Mouse (Mus musculus) heart, postnatal 14 days (tissue): ENCODE data around the gene Tmed4. TPM values are rescaled to one million over a fixed set of nuclear protein-coding genes. Genes with fewer than 3 reads are reported as not detected.
"Not testable (repeated sequence)": the region's sequence is repeated elsewhere in the genome, so short reads cannot be mapped to it uniquely, and the experiment has no call there.

Source experiments
- DNase-seq, 2 experiments: peaks; one replicate each; pipeline ENCODE4 v3.0.0; 2021 to 2022
- intact Hi-C: fragments of 180-260 bp; cut with DNase I; formaldehyde crosslinking; loops from one replicate; pipeline ENCODE4 v1.15.1; 2025
- total RNA-seq, 2 experiments: library from RNA; stranded (reverse); gene quantifications; 2 replicates each; pipeline ENCODE4 v1.2.3; 2021

Gene Tmed4
- total RNA-seq, 2 experiments from 2014 or later = 72.9 to 73.5 TPM

GRCm38 (mm10) chr11:6276466-6276865, 1.8 kb upstream of the Tmed4 start:
- intact Hi-C loops = no loop called here
- no peak for DNase-seq

DNA sequence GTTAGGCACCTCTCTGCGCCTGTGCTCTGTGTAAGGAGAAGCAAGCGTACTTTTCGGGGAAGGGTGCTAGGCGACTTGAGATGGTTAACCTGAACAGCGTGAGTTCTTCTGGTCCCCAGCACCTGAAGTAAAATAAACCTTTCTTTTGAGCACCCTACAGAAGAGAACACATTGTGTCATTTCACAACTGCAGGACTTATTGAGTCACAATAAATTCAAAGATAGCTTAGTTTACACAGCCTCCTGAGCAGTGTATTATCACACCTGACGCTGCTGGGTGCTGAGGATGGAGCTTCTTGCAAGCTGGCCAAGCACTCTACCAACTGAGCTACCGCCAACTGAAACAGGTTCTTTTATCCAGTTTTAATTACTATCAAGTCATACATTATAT, 419 bp upstream of the Tmed4 start:
- DNase-seq = no peak
- intact Hi-C loops = no loop called here

DNA sequence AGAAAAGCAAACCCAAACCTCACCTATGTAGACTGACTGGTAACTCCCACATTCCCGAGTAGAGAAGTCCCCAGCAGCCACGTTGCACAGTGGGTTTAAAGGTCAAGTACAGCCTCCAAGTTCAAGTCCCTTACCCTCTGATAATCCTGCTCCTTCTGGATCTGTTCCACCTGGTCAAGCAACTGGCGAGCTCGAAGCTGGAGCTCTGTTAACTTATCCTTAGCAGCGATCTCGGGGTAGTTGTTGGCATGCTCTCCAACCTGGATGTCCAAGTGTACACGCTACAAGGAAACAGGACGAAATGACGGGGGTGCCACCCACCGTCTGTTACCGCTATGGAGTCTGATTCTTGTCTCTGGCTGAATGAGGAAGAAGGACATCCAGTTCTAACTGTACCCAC, 1.1 kb downstream of the Tmed4 start:
- no peak for DNase-seq
- intact Hi-C loops = no loop called here

- intact Hi-C loops = no loop called here
- DNase-seq = peak; percentile 90 to 91
Measured at GRCm38 (mm10) chr11:6267320-6268254, 7.1 kb downstream of the Tmed4 start, which contains the start of gene Ddx56. Gene Ddx56, minus strand, starts transcription at chr11:6267772.

DNA sequence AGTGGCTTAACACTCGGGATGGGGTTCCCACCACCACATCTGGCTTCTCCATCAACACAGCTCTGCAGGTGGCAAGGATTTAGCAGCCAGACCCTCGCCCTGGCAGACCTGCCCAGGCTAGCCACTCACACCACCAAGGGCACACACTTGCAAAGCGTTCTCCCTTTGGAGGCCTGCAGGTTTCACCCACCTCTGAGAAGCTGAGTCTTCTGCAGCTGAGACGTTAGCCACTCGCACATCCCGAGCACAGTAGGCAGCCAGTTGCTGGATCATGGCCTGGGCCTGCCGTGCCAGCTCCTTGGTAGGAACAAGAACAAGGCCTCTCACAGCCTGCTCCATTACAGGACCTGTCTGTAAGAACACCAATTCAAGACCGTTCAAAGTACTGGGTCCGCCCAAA, 8.0 kb downstream of the Tmed4 start:
- intact Hi-C loops = no loop called here
- no peak for DNase-seq

DNA sequence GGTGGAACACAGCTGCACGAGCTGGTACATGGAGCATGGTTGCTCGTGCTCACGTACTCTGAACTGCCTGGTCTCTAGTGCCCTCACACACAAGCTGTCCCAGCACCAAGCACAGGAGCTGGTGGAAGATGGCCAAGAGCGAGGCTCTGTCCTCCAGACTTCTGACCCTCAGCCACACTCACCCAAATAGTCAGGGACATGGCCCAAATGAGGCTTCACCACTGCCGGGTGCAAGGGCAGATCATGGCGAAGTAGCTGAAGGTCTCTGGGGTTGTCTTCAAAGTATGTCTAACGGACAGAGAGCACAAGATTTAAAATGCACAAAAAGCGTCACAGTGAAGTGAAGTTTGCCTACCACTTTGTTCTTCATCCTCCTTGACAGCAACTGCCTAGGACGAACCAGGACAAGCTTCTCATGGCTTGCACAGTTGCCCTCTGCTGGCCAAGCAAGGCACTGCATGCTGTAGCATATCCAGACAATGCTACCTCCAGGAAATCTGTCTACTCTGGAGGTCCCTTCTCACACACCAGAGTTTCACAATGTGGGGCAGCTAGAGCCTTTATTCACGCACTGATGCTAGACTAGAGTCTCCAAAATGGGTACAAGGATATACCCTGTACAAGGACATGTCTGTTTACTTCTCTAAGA, 13.1 kb downstream of the Tmed4 start:
- intact Hi-C loops = loop anchor here (1.0 to 5.0 kb wide), 3 partner anchors 64 to 269 kb away; no protein-coding TSS in a partner anchor
- peak; percentile 73 to 82 for DNase-seq

DNA sequence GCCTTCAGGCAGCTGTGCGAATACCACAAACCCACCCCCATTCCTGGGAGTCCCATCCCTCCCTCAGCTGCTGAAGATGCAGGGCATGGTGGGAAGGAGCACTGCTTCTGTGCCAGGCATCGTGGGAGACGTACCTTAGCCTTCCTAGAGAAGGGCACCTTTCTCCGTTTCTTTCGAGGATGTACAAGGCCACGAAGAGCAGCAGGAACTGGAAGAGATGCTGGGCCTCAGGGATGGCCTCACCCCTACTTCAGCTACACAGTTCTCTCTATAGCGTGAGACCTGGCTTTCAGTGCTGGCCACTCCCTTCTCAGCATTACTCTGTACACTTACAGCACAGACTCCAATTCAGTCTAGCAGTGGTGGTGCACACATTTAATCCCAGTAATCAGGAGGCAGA, 15.3 kb downstream of the Tmed4 start:
- no peak for DNase-seq
- intact Hi-C loops = no loop called here

DNA sequence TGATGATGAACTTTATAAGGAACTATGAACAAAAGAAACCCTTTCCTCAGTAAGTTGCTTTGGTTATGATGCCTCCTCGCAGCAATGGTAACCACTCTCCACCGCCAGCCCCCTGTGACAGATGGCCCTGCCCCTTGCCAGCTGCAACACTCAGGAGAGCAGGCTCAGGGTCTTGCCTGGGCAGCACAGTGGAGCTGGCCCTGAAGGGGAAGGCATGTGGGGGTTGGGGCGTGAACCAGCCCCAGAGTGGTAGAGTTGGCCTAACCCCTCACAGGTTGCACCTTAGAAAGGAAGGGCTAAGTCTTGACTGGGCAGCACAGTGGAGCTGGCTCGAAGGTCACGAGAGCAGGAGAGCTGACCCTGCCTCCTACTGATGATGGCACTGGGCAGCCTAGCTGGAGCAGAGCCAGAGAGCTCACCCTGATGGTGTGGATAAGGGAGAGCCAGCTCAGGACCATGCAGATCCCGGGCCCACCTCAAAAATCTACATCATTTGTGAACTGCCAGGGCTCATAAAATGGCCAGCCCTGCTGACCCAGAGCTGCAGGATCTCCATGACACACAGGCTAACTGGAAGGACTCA, 18.1 kb downstream of the Tmed4 start:
- intact Hi-C loops = no loop called here
- DNase-seq = no peak

DNA sequence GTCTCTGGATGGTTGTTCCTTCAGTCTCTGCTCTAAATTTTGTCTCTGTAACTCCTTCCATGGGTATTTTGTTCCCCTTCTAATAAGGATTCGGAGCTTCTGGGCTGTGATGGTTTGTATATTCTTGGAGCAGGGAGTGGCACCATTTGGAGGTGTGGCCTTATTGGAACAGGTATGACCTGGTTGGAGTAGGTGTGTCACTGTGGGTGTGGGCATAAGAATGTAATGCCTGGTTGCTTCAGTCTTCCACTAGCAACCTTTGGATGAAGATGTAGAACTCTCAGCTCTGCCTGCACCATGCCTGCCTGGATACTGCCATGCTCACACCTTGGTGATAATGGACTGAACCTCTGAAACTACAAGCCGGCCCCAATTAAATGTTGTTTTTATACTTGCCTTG, 20.1 kb downstream of the Tmed4 start:
- DNase-seq, intact Hi-C loops: not testable (repeated sequence)

- no peak for DNase-seq
- intact Hi-C loops = no loop called here
Measured at GRCm38 (mm10) chr11:6252824-6253223, 21.8 kb downstream of the Tmed4 start.

DNA sequence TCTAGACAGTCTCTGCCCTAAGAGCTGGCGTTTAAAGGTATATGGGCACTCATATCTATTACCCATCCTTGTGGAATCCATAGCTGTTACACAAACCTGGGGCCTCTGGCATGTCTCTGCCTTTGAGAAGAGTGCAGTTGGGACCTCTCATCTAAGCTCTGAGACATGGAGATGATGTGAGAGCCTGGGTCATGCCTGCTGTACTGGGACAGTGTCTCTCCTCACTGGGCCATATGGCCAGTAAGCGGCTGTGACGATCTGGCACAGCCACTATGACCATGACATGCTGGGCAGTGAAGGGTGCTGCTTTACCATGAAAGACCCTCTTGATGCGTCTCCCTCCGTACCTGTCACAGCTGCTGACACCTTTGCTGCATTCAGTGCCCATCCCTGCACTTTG, 22.4 kb downstream of the Tmed4 start:
- DNase-seq = no peak
- intact Hi-C loops = no loop called here

- intact Hi-C loops = no loop called here
Measured at GRCm38 (mm10) chr11:6244707-6245106, 30.0 kb downstream of the Tmed4 start.

GRCm38 (mm10) chr11:6233025-6233424, 41.6 kb downstream of the Tmed4 start:
- no peak for DNase-seq
- intact Hi-C loops = no loop called here

More at GRCm38 (mm10) chr11:6244707-6245106, 30.0 kb downstream of the Tmed4 start:
- DNase-seq = no peak

- intact Hi-C loops = no loop called here
- no peak for DNase-seq
Measured at GRCm38 (mm10) chr11:6230012-6230411, 44.7 kb downstream of the Tmed4 start, which contains the start of gene Npc1l1. Gene Npc1l1, minus strand, starts transcription at chr11:6230143.

DNA sequence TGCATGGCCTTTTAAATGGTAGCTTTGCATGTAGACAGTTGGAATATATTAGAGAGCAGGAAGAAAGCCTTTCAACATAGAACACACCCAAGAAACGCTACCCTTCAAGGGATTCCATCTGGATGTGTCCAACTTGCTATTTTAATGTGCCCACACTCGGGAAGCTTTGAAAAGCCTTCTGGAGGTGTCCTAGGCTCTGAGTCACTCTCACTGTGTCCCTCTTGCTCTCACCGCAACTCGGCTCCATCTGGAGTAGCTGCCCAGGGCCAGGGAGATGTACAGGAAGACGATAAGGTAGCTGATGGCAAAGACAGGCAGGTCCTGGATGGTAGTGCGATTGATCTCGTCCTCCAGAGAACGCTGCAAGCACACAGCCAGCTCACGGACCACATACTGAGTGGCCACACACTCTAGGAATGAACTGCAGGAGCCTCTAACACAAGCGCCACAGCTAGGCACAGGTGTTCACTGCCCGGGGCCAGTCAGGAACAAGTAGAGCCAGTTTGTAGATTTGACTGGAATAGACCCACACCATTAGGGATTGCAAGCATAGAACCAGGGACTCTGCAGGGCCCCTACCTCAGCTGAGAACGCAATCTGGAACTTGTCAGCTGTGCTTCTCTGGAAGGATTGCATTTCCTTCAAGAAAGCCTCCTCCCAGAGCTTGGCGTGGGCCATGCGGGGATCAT, 50.0 kb downstream of the Tmed4 start:
- no peak for DNase-seq
- intact Hi-C loops = no loop called here

DNA sequence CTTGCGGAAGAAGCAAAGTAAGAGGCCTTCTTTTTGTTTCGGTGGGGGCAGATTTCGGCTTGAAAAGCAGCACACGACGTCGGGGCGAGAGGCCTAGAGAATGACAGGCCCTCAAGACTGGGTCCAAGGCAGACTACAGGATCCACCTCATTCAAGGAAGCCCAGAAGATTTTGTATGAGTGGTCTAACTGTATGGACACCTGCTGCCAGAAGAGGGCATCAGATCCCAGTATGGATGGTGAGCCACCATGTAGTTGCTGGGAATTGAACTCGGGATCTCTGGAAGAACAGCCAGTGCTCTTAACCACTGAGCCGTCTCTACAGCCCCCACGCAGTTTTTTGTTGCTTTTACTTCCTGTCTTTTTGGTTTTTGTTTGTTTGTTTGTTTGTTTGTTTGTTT, 52.5 kb downstream of the Tmed4 start:
- no peak for DNase-seq
- intact Hi-C loops = no loop called here

Other genes with a start within 250 kb of the Tmed4 start
- gene Camk2b, start 208.5 kb downstream of the Tmed4 start, total RNA-seq = 1 to 10 TPM; 8.6 TPM
- not detected for gene A730071L15Rik, start 74.8 kb downstream of the Tmed4 start, total RNA-seq
- 10 to 100 TPM; 56.3 to 57.6 TPM for gene Nudcd3, start 74.5 kb downstream of the Tmed4 start, total RNA-seq
- gene Npc1l1, start 44.7 kb downstream of the Tmed4 start, total RNA-seq = under 1 TPM; 0.07 to 0.10 TPM
- 10 to 100 TPM; 24.9 to 25.4 TPM for gene Ddx56, start 7.1 kb downstream of the Tmed4 start, total RNA-seq
- 1,000 to 10,000 TPM; 1,493 to 1,546 TPM for gene Ogdh, start 16.8 kb upstream of the Tmed4 start, total RNA-seq
- 10 to 100 TPM; 41.1 to 42.5 TPM for gene Zmiz2, start 114.2 kb upstream of the Tmed4 start, total RNA-seq
- 100 to 1,000 TPM; 500 to 603 TPM for gene Ppia, start 140.6 kb upstream of the Tmed4 start, total RNA-seq
- gene H2afv, start 169.6 kb upstream of the Tmed4 start, total RNA-seq = 10 to 100 TPM; 57.1 to 59.4 TPM
- gene Purb, start 201.0 kb upstream of the Tmed4 start, total RNA-seq = 10 to 100 TPM; 49.6 to 53.0 TPM
- 1 to 10 TPM; 1.9 to 3.2 TPM for gene Myo1g, start 246.1 kb upstream of the Tmed4 start, total RNA-seq